ENCODE assay signal across 8 mouse cellular contexts in genomic region chr3:28805301-28806097, GRCm38 (mm10). TPM values are rescaled to one million over a fixed set of nuclear protein-coding genes. Genes with fewer than 3 reads are reported as not detected.
A peak's percentile ranks its signal among the peaks of the same experiment; 100 is the strongest.
DNase-seq lines count a peak whose midpoint lies in the region; ATAC-seq lines count a peak whose summit lies in the region.

Gene Rpl22l1, plus strand, starts transcription at chr3:28805436.

- ATAC-seq in inflammation-experienced regulatory T-cells, adult 6 months, result peak; percentile 97
- ATAC-seq in megakaryocyte-erythroid progenitor cell, adult 5-6 weeks (replicated peaks; ENCODE audit: low FRiP score, low TSS enrichment, poor library complexity, severe bottlenecking), result peak; percentile 97

- intact Hi-C loops in gastrocnemius, postnatal 14 days (cut with DNase I; ENCODE audit: low total_unique reads), result no loop called here
- intact Hi-C loops in left cerebral cortex, postnatal 10 days (cut with DNase I), result no loop called here

- peak; percentile 99 to 100 for DNase-seq in adrenal gland, adult (ENCODE audit: inconsistent age in 2 of 2, low spot score in 1 of 2)
- peak; percentile 99 for DNase-seq in embryo, embryonic 10.5 days (ENCODE audit: low spot score)
- peak; percentile 99 for DNase-seq in gastrocnemius, postnatal 14 days
- peak; percentile 97 to 99 for DNase-seq in left cerebral cortex, postnatal 10 days (ENCODE audit: extremely low spot score in 1 of 2, low spot score in 2 of 2)
- peak; percentile 98 for DNase-seq in right cerebral cortex, postnatal 25 days
- peak; percentile 97 to 99 for DNase-seq in urinary bladder, postnatal 4 days (ENCODE audit: low spot score in 2 of 2)

RNA-seq across cellular contexts. Expression of gene Rpl22l1, which starts in this region (rescaled TPM):
- 100 to 1,000 TPM; 164 to 179 TPM for total RNA-seq in gastrocnemius, postnatal 14 days (2021)
- 100 to 1,000 TPM; 509 to 791 (median 702) TPM for polyA plus RNA-seq in inflammation-experienced regulatory T-cells, adult 6 months (2017; shearing (Covaris generic))
- 100 to 1,000 TPM; 245 to 251 TPM for total RNA-seq in left cerebral cortex, postnatal 10 days (2021)
- 1,279 and 1,311 TPM in 2 replicates for total RNA-seq in megakaryocyte-erythroid progenitor cell, adult 5-6 weeks (2014; fragmentation: Nextera tagmentation)
- 97.2 and 144 TPM in 2 replicates for total RNA-seq in megakaryocyte-erythroid progenitor cell, adult 5-6 weeks (2017)

Comparison
In these comparisons a context has a peak if more than half of its experiments do, and no peak if none do; other contexts are left out.
1. Peak in every context shown above with its lines: DNase-seq and ATAC-seq.